Mouse (Mus musculus) R1 (cell line): ENCODE results near the gene Zfp598.
"Not testable (repeated sequence)": the region's sequence is repeated elsewhere in the genome, so short reads cannot be mapped to it uniquely, and the experiment has no call there.

Experiments
- DNase-seq: peaks from one replicate; pipeline ENCODE4 v3.0.0-alpha.2; 2018; ENCODE audit warnings: low read depth, low spot score

Gene Zfp598

DNA sequence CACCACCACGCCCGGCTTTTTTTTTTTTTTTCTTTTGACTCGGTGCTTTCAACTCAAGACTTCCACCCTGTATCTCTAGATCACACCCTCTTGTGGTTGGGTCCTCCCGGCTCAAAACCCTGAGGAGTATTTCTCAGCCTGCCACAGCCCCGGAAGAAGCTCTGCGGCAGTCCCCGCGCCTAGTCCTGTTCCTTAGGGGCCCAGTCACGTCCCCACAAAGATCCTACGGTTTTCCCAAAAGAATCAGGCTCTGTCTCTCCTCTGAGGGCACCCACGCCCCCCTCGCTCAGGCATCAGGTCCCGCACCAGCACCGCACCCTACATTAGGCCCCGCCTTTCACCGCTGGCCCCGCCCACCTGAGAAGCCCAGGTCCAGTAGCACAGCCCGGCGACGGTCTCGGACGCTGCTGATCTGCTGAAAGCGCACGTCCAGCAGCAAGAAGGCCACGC lies 17.7 kb downstream of the Zfp598 start:
- peak; percentile 68 for DNase-seq

DNA sequence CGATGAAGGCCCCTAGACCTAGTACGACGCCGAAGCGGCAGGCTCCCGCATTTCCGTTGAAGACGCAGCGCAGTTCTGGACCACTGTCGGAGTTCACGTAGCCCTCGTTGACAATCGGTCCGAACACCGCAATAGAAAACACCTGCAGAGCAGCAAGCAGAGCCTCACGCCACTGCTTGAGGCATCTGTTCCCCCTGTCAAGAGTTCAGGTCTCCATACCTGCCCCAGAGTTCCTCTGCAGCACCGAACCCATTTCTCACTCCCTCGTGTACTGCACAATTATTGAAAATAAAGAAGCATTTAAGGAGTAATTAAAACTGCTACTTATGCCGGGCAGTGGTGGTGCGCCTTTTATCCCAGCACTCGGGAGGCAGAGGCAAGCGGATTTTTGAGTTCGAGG lies 18.1 kb downstream of the Zfp598 start:
- no peak for DNase-seq

DNA sequence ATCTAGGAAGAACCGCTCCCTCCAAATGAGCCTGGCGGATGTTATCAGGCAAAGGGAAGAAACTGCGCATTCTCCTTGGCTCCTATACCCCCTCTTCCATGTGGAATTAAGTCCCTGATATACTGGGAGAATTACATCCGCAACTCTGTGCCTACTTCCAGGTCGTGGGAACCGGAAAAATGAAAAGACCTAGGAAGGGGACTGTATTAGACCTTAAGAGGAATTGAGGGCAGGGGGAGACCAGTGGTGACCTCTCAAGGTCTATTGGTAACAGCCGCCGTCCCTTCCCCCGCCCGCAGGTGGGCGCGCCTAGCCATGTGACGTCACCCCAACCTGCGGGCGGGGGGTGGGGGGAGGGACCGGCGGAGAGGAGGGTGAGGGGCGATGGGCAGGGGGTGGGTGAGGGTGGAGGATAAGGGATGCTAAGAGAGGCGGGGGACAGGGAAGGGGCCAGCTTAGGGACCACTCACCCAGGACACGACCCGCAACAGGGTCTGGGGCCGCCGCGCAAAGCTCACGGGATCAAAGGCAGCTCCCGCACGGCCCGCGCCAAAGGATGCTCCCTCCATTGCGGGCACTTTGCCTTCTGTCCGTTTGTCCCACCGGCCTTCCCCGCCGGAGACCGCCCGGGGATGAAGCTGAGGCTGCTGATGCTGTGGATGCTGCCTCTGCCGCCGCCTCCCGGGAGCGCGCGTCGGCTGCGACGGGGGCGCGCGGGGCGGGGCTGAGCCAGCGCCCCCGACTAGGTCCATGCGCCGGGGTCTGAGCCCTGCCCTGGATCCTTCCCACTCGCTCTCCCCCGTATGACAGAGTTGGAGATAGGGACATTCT lies 20.0 kb downstream of the Zfp598 start, which contains the start of gene Syngr3:
Gene Syngr3 (minus strand): TSS at position 705 of the 831 bp plus-strand sequence.
- DNase-seq, result no peak

DNA sequence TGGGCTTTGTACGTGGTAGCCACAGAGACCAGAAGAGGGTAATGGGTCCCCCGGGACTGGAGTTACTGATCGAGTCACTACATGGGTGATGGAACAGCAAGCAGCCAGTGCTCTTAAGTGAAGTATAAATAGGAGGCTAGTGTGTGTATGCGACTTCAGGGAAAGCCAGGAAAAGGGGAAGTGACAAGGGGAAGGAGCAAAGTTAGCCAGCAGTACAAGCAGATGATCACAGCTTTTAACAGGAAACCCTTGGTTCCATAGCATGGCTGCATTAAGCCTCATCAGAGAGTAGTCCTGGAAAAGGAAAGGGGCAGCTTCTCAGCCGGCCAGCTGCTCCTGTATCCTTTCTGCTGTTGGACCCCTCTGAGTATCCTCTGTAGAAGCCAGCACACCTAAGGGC lies 22.9 kb downstream of the Zfp598 start:
- DNase-seq, result no peak

DNA sequence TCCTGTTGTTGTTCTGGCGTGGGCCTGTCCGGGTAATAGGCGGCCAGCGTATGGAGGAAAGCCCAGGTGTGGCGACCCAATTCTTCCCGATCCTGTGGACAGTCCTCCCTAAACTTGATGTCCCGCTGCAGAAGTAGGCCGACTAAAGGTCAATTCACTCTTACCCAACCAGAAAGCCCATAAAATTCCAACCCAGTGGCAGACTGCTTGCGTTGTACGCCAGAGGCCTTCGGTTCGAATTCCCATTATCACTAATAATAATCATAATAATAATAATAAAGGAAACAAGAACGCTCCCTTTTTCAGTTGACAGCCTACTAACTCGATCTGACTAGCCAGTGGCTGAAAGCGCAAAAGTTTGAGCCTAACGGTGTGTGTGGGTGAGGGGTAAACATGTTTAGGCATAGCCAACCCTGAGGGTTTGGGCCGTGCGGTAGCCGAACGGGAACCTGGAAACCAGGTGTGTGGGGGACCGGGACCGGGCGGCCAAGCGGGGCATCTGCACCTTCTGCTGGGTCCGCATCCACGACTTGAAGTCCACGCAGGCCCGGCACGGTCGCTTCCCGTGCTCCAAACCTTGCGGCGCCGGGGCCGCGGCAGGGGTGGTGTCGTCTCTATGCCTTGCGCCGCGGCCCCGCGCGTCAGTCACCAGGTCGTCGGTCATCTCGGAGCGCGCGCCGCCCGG lies 26.0 kb downstream of the Zfp598 start:
- no peak for DNase-seq

DNA sequence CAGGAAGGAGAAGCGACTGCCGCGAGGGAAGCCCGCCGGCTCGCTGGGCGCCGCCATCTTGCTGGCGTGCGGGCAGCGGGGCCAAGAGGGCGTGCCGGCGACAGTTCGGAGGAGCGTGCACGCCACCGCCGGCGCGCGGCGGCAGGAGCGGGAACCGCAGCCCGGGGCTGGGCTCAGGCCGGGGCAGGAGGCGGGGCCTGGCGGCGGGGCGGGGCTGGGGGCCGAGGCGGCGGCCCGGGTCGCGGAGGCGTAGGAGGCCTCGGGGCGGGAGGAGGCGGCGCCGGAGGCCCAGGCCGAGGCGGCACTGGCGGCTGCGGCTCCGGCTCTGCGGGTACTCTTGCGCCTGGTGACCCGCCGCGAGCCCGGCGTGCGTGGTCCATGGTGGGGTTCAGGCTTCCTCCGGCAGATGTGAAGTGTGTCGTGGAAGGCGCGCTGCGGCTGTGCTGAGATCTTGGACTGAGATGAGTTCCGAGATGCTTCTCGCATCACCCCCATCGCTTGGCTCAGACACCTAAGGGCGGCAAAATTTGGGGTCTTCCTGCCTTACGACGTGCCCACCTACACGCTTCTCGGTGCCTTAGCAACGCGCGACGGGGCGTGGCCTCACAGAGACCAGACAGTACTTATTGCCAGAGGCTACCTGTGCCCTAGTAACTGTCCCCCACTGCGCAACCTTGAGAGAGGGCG lies 26.7 kb downstream of the Zfp598 start, which contains the start of the genes Gfer and Noxo1:
Gene Gfer (minus strand): TSS at position 146 of the 687 bp plus-strand sequence.
Gene Noxo1 (plus strand): TSS at position 224 of the 687 bp plus-strand sequence.
- DNase-seq, result peak; percentile 90

DNA sequence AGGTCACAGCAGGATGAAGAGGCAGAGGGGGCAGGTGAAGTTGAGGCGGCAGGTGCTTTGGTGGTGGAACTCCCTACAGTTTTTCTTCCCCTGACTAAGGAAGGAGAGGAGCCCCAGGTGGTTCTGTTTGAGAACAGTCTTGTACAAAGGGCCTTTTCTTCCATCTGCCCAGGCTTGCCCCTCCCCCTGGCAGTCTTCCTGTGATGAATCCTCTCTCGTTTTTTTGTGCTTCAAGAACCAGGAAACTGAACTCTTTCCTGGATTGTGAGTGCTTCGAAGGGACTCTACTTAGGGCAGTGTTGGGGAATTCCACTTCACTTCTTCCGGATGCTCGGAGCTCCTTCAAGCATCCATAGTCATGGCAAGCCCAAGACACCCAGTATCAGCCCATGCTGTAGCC lies 28.5 kb downstream of the Zfp598 start:
- peak; percentile 68 for DNase-seq

DNA sequence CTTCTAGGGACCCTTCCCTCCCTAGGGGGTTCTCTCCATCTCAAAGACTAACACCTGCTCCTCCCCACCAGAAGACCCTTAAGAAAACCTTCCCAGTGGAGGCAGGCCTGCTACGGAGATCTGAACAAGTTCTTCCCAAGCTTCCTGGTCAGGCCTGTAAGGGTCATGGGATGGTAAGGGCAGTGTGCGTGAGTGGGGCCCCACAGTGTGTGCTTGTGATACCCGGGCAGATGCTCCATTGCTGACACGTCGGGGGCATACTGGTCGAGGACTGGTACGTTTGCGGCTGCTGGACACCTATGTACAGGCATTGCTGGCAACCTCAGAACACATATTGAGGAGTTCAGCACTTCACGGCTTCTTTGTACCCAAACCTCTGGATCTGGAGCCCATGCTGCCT lies 29.2 kb downstream of the Zfp598 start:
- DNase-seq, result no peak

DNA sequence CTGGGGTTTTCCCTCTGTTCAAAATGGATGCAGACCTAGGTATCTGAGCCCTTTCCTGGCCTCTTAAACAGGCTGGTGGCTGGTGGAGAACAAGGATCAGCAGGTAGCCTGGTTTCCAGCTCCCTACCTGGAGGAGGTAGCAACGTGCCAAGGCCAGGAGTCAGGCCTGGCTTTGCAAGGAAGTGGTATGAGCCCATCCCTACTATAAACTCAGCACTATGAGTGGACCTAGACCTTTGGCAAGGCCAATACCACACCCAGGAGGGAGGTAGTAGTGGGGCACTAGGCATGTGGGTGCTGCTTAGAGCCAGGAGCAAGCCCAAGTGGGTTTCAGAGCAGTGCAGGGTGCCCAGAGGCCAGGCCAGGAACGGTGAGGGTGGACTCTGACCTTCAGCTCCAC lies 30.0 kb downstream of the Zfp598 start:
- no peak for DNase-seq

DNA sequence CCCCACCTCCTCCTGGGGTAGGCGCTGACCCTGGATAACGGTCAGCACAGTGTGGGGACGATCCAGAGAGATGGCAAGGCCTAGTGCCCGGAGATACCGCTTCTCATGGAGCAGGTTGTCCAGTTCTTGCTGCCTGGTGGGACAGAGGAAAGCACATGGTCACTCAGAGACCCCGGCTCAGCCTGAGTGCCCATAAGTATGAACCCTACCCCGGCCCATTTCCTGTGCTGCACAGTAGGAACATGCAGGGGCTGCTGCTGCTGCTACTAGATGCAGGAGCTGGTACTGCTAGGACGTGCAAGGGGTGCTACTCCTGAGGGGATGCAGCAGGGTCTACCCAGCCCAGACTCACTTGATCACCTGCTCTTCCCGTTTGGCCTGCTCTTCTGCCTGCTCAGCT lies 31.8 kb downstream of the Zfp598 start:
- no peak for DNase-seq

DNA sequence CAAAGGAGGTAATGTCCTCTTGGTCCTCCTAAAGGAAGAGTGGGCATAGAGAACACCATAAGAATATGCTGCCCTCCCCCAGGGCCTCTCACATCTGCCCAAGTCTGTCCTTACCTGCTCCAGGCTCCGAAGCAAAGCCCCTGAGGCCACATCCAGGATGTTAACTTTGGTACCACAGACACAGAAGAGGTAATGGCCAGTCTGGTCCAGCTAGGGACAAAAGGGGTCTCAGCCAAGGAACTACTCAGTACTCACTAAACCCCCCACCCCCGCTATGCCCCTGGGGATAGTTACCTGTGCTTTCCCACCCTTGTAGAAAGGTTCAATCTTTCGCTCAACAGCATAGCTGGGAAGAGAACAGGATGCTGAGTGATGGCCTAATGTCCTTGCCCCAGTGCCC lies 36.3 kb downstream of the Zfp598 start:
- DNase-seq, result no peak

DNA sequence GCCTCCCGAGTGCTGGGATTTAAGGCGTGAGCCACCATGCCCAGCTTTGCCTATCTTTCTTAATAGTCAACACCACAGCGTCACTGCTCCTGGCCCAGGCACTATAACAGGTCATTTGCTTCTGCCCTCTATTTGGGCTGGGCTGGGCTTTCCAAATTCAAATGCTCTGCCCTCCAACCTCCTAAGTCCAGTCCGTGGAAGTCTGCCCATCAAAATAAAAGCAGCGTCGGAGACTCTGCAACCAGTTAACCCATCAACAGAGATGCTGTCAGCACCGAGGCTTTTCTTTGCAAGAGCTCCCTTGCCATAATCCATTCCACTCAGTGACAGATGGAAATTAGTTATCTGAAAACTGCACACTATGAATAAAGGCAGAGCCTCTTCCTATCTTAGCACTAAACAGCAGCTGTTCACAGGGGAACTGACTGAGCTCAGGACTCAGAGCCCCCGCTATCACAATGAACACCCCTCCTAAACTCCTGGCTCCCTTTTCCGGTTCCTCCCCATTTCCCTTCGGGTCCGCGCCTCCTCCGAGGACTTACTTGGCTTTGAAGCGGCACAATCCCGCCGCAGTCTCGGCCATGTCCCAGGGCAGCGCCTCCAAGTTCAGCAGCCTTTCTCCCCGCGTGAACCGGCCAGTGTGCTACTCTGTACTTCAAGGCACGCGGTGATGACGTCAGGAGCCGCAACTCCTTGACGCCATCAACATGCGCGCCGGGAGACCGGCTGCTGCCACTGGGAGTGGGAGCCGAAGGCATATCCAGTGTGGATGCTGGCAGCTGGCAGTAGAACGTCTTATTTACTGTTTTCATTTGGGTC lies 37.7 kb downstream of the Zfp598 start, which contains the start of gene Tbl3:
Gene Tbl3 (minus strand): TSS at position 679 of the 819 bp plus-strand sequence.
- DNase-seq, result peak; percentile 96

DNA sequence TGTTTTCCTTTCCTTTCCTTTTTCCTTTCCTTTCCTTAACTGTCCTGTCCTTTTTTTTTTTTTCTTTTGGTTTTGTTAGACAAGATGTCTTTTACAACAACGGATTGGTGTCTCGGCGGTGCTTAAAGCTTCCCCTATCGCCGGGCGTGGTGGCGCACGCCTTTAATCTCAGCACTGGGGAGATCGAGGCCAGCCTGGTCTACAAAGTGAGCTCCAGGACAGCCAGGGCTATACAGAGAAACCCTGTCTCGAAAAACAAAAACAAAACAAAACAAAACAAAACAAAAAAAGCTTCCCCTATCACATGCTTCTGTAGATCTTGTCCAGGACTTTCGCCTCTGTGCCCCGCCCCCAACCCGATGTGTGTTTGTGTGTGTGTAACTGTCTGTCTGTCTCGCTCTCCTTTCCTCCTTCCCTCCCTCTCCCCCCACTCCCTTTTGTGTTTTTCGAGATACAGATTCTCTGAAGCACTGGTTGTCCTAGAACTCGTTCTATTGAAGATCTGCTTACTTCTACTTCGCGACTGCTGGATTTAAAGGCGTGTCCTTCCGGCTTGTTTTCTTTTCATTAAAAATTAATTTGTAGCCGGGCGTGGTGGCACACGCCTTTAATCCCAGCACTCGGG lies 38.4 kb downstream of the Zfp598 start:
- peak; percentile 52 for DNase-seq

DNA sequence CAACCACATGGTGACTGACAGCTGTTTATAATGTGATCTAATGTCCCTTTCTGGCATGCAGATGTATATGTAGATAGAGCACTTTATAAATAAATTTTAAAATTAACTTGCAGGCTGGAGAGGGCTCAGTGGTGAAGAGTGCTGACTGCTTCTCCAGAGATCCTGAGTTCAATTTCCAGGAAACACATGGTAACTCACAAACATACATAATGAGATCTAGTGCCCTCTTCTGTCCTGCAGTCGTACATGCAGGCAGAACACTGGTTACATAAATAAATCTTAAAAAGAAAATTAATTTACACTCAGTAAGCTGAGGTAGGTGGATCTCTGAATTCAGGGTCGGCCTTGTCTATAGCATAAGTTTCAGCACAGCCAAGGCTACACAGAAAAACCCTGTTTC lies 39.2 kb downstream of the Zfp598 start:
- peak; percentile 73 for DNase-seq

DNA sequence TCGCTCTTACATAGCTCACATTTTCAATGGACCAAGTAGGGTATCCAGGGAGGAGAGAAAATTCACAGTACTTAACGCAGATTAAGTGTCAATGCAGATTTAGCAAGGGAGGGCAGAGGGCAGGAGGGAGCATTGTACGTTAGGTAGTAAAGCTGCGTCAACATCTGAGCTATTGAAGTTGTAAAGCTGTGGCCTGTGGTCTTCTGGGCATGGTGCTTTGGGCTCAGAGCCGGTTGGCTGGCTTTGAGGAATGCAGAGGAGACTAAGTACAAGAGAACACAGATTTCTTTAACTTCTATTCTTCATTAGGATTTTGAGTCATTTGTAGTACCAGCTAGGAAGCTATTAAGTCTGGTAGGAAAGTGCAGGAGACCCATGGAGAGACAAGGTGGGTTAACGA lies 46.1 kb downstream of the Zfp598 start:
- DNase-seq, result no peak

DNA sequence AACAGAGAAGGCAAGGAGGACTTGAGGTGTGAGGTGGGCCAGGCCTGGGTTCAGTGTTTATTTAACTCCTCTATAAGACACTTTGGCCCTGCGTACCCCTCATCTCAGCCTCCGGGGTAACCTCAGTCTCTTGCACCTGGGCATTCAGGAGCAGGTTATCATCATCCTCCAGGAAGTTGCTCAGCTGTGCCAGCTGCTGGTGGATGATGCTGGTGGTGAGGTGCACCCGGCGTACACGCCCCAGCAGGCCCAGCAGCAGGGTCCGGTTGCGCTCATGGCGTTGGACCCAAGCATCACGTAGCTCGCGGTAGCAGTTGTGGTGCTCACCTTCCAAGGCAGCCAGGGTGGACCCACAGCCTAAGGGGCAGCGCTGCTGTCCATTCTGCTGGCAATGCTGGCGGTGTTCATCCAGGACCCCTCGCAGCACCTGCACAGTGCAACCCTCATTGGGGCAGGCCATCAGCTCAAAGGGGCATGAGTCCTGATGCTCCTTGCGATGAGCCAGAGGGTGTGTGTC lies 46.7 kb downstream of the Zfp598 start:
- no peak for DNase-seq

DNA sequence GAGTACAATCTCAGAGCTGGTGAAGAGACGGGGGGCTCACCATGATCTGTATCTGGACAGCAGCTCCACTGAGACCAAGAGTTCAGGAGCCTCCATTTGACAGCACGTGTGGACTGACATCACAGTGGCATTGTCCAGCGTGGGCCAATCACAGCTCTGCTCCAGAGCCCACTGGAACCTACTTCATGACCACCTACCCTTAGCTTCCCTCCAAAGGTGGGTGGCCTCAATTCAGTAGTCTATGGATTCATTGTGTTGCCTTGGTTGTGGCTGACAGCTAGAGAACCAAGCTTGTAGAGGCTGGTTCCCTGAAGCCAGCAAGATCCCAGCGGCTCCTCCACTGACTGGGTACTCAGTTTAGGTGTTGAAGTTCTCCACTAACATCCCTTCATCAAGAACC lies 48.5 kb downstream of the Zfp598 start, which contains the start of the genes Rnf151 and Rps2:
Gene Rnf151 (minus strand): TSS at position 121 of the 400 bp plus-strand sequence.
Gene Rps2 (plus strand): TSS at position 174 of the 400 bp plus-strand sequence.
- no peak for DNase-seq

DNA sequence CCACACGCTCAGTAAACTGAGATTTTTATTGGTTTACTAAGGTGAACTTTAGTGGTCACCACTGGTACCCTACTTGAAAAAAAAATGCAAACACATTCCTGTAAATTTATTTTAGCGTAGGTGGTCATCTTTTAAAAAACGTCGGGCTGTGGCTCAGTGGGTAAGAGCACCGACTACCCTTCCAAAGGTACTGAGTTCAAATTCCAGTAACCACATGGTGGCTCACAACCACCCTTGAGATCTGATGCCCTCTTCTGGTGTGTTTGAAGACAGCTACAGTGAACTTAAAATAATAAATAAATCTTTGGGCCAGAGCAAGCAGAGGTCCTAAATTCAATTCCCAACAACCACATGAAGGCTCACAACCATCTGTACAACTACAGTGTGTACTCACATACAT lies 49.5 kb downstream of the Zfp598 start:
- not testable (repeated sequence) for DNase-seq

DNA sequence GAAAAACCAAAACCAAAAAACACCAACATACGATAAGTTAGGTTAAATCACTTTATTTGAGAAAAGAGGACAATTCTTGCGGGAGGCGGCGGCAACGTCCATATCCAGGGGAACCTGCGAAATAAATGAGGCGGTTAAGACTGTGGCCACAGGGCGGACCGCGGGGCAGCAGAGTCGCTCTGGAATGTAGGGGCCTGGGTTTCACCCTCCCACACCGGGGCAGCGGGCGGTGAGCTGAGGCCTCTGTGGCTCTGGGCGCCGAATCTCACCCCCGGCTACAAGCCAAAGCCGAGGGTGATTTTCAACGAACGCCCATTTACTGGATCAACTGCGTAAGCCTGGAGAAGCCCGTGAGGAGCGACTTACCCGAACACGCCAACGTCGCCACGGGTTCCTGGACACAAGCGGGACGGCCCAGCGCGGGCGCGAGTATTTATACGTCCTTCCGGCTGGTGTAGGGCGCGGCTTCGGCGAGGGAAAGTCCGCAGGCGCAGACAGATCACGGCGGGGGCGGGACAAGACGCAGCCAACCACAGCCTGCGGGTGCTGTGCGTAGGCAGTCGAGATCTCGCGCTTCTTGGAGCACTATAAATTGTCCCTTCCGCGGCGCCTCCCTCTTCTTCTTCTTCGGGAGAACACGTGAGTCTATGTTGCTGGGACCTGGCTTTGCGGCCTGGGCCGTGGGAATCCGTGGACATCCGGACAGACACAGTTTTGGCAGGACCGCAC lies 50.2 kb downstream of the Zfp598 start:
- peak; percentile 99 for DNase-seq

DNA sequence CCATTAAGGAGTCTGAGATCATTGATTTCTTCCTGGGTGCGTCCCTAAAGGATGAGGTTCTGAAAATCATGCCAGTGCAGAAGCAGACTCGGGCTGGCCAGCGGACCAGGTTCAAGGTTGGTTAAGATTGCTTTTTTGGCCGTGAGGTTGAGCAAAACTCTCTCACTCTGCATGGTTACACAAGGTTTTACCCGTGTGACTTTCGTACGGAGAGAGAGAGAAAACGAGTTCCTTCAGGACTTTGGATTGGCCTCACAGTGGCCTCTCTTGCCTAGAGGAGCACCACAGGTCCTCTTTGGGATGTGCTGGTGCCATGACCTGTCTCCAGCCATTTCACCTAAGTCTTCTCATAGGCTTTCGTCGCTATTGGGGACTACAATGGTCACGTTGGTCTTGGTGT lies 51.1 kb downstream of the Zfp598 start:
- DNase-seq, result not testable (repeated sequence)
